Mouse (Mus musculus) forebrain, embryonic 11.5 days (tissue): ENCODE measurements at regions not wholly inside any gene's neighbourhood (a gene's known extent, or its start where the extent isn't known, plus 50 kb on each side); places are given as distances from the start of the nearest gene placed in this dataset.
A peak's percentile ranks its signal among the peaks of the same experiment; 100 is the strongest.

ENCODE experiments used
- ATAC-seq: fragments of 200-750 bp; cut with Nextera tagmentation; replicated peaks from 2 replicates; pipeline ENCODE4 v1.8.0; 2017; ENCODE audit warnings: moderate TSS enrichment; ENCODE audit not compliant: low FRiP score
- DNase-seq: peaks from one replicate; pipeline ENCODE4 v3.0.0-alpha.2; 2017; ENCODE audit warnings: low spot score
- H3K27ac ChIP-seq: fragments of 300-500 bp; sonication (generic); 2 replicates; pipeline ENCODE4 v1.5.1; 2014; ENCODE audit warnings: low read depth, low read length
- H3K27me3 ChIP-seq: fragments of 300-500 bp; sonication (generic); 2 replicates; pipeline ENCODE4 v1.6.1; 2014; ENCODE audit warnings: mild to moderate bottlenecking, low read length, mixed read lengths; ENCODE audit not compliant: control insufficient read depth, insufficient read depth
- H3K36me3 ChIP-seq: fragments of 300-500 bp; sonication (generic); 2 replicates; pipeline ENCODE4 v1.6.1; 2014; ENCODE audit warnings: mild to moderate bottlenecking, low read length, moderate library complexity, mixed read lengths; ENCODE audit not compliant: control insufficient read depth, insufficient read depth
- H3K4me1 ChIP-seq: fragments of 300-500 bp; sonication (generic); replicated peaks from 2 replicates; pipeline ENCODE4 v1.6.1; 2014; ENCODE audit warnings: low read length, mixed read lengths; ENCODE audit not compliant: control insufficient read depth, insufficient read depth
- H3K4me2 ChIP-seq: fragments of 300-500 bp; sonication (generic); 2 replicates; pipeline ENCODE4 v1.6.1; 2014; ENCODE audit warnings: low read depth, mild to moderate bottlenecking, low read length, moderate library complexity, mixed read lengths; ENCODE audit not compliant: severe bottlenecking
- H3K4me3 ChIP-seq: fragments of 300-500 bp; sonication (generic); 2 replicates; pipeline ENCODE4 v1.5.1; 2014; ENCODE audit warnings: low read depth, low read length
- H3K9ac ChIP-seq: fragments of 300-500 bp; sonication (generic); 2 replicates; pipeline ENCODE4 v1.6.1; 2014; ENCODE audit warnings: low read length
- H3K9me3 ChIP-seq: fragments of 300-500 bp; sonication (generic); 2 replicates; pipeline ENCODE4 v1.6.1; 2016; ENCODE audit warnings: low read length, mixed read lengths; ENCODE audit not compliant: control insufficient read depth
- WGBS: fragments of 180-500 bp; shearing (Covaris S2); extraction: QIAGEN DNeasy Blood & Tissue Kit; methylation state at CpG from one replicate; pipeline ENCODE4 v1.1.7; 2014; 5-methylcytosine and 5-hydroxymethylcytosine counted together

GRCm38 (mm10) chr7:128861376-128861775, 116.6 kb downstream of the Sec23ip start:
- no peak overlapping the region for H3K27ac ChIP-seq
- no peak for ATAC-seq
- no peak for DNase-seq
- H3K4me2 ChIP-seq, result no peak overlapping the region
- H3K27me3 ChIP-seq, result no peaks in the 10 kb centered on the region
- H3K4me3 ChIP-seq, result no peak overlapping the region
- no peaks in the 10 kb centered on the region for H3K4me1 ChIP-seq
- 88% methylated on average over 8 of the region's 8 CpGs for WGBS
- H3K36me3 ChIP-seq, result no peaks in the 10 kb centered on the region
- no peaks in the 10 kb centered on the region for H3K9me3 ChIP-seq
- H3K9ac ChIP-seq, result no peak overlapping the region

GRCm38 (mm10) chr7:128868799-128869198, 124.1 kb downstream of the Sec23ip start:
- Histone ChIP-seq H3K4me2 (no peak overlapping the region), H3K9ac (no peak overlapping the region), H3K4me1 (no peaks in the 10 kb centered on the region), H3K36me3 (no peaks in the 10 kb centered on the region), H3K27ac (no peak overlapping the region), H3K27me3 (no peaks in the 10 kb centered on the region), H3K9me3 (no peaks in the 10 kb centered on the region), H3K4me3 (no peak overlapping the region)
- 85% methylated on average over 2 of the region's 2 CpGs for WGBS
- no peak for ATAC-seq
- no peak for DNase-seq

- Histone ChIP-seq H3K27me3 (no peaks in the 10 kb centered on the region), H3K4me1 (no peaks in the 10 kb centered on the region), H3K9ac (no peak overlapping the region), H3K4me3 (no peak overlapping the region), H3K27ac (no peak overlapping the region), H3K4me2 (no peak overlapping the region), H3K9me3 (no peaks in the 10 kb centered on the region), H3K36me3 (no peaks in the 10 kb centered on the region)
- WGBS, result 73% methylated on average over 3 of the region's 3 CpGs
- DNase-seq (no peak), ATAC-seq (no peak)
These were observed 139.3 kb downstream of the Sec23ip start for GRCm38 (mm10) chr7:128884015-128884414.

GRCm38 (mm10) chr7:128885551-128885950, 140.8 kb downstream of the Sec23ip start:
- H3K9ac ChIP-seq, result no peak overlapping the region

GRCm38 (mm10) chr7:128910134-128910533, 165.4 kb downstream of the Sec23ip start:
- Histone ChIP-seq H3K4me1 (no peaks in the 10 kb centered on the region), H3K9me3 (no peaks in the 10 kb centered on the region), H3K36me3 (no peaks in the 10 kb centered on the region), H3K9ac (no peak overlapping the region), H3K27me3 (no peaks in the 10 kb centered on the region), H3K27ac (no peak overlapping the region), H3K4me2 (no peak overlapping the region), H3K4me3 (no peak overlapping the region)
- WGBS, result 88% methylated on average over 4 of the region's 4 CpGs
- no peak for ATAC-seq
- no peak for DNase-seq

More at GRCm38 (mm10) chr7:128885551-128885950, 140.8 kb downstream of the Sec23ip start:
- H3K36me3 ChIP-seq, result no peaks in the 10 kb centered on the region
- ATAC-seq, result no peak
- no peak overlapping the region for H3K4me2 ChIP-seq
- H3K9me3 ChIP-seq, result no peaks in the 10 kb centered on the region
- no peaks in the 10 kb centered on the region for H3K4me1 ChIP-seq
- H3K27ac ChIP-seq, result no peak overlapping the region
- H3K27me3 ChIP-seq, result no peaks in the 10 kb centered on the region
- DNase-seq, result no peak
- 26% methylated on average over 4 of the region's 4 CpGs for WGBS
- H3K4me3 ChIP-seq, result no peak overlapping the region

- no peaks in the 10 kb centered on the region for H3K27me3 ChIP-seq
- no peak overlapping the region for H3K4me2 ChIP-seq
- ATAC-seq (no peak), DNase-seq (no peak)
- H3K9ac ChIP-seq, result no peak overlapping the region
- no peaks in the 10 kb centered on the region for H3K36me3 ChIP-seq
- H3K4me1 ChIP-seq, result no peaks in the 10 kb centered on the region
- no peaks in the 10 kb centered on the region for H3K9me3 ChIP-seq
- no peak overlapping the region for H3K27ac ChIP-seq
- H3K4me3 ChIP-seq, result no peak overlapping the region
- 37% methylated on average over 6 of the region's 6 CpGs for WGBS
These were observed 193.4 kb downstream of the Sec23ip start for GRCm38 (mm10) chr7:128937976-128938730.

- Histone ChIP-seq H3K4me3 (no peak overlapping the region), H3K36me3 (no peaks in the 10 kb centered on the region), H3K27ac (no peak overlapping the region), H3K4me2 (no peak overlapping the region), H3K9me3 (no peaks in the 10 kb centered on the region), H3K9ac (no peak overlapping the region), H3K27me3 (no peaks in the 10 kb centered on the region), H3K4me1 (no peaks in the 10 kb centered on the region)
- ATAC-seq (no peak), DNase-seq (no peak)
- WGBS, result 92% methylated on average over 5 of the region's 5 CpGs
These were observed 215.8 kb downstream of the Sec23ip start for GRCm38 (mm10) chr7:128960575-128960974.

GRCm38 (mm10) chr7:128979904-128980303, 235.2 kb downstream of the Sec23ip start:
- no peaks in the 10 kb centered on the region for H3K4me1 ChIP-seq
- H3K27me3 ChIP-seq, result no peaks in the 10 kb centered on the region
- no peaks in the 10 kb centered on the region for H3K36me3 ChIP-seq
- H3K4me3 ChIP-seq, result no peak overlapping the region
- H3K9ac ChIP-seq, result no peak overlapping the region
- no peaks in the 10 kb centered on the region for H3K9me3 ChIP-seq
- H3K27ac ChIP-seq, result no peak overlapping the region
- H3K4me2 ChIP-seq, result no peak overlapping the region
- ATAC-seq, result no peak
- 87% methylated on average over 3 of the region's 4 CpGs for WGBS
- DNase-seq, result no peak

- no peaks in the 10 kb centered on the region for H3K36me3 ChIP-seq
- H3K4me3 ChIP-seq, result no peak overlapping the region
- no peaks in the 10 kb centered on the region for H3K9me3 ChIP-seq
- no peak for DNase-seq
- H3K4me1 ChIP-seq, result no peaks in the 10 kb centered on the region
- 48% methylated on average over 7 of the region's 7 CpGs for WGBS
- no peak overlapping the region for H3K9ac ChIP-seq
- H3K27ac ChIP-seq, result no peak overlapping the region
- peak; percentile 63 for ATAC-seq
- H3K4me2 ChIP-seq, result no peak overlapping the region
- H3K27me3 ChIP-seq, result no peaks in the 10 kb centered on the region
These were observed 236.1 kb downstream of the Sec23ip start for GRCm38 (mm10) chr7:128980827-128981226.
